Mouse (Mus musculus) layer of hippocampus, postnatal 10 days (tissue): ENCODE results near the gene Ppp1r9a. TPM values are rescaled to one million over a fixed set of nuclear protein-coding genes. Genes with fewer than 3 reads are reported as not detected.
"Not testable (repeated sequence)": the region's sequence is repeated elsewhere in the genome, so short reads cannot be mapped to it uniquely, and the experiment has no call there.

Experiments
- DNase-seq, 2 experiments: peaks; one replicate each; pipeline ENCODE4 v3.0.0; 2021; ENCODE audit warnings: low spot score in 2 of 2
- long read RNA-seq: library from polyadenylated mRNA; stranded (forward); transcript quantifications from one replicate; pipeline ENCODE4 v2.0.0, GENCODE M21; 2023
- total RNA-seq, 2 experiments: library from RNA; stranded (reverse); gene quantifications; 2 replicates each; pipeline ENCODE4 v1.2.3; 2021

The Ppp1r9a gene
- 100 to 1,000 TPM in 1 of 2 experiments, 10 to 100 TPM in 1; 98.2 to 105 TPM for total RNA-seq
- long read RNA-seq, full-length matches to known transcripts: 3 of 16 reads
- long read RNA-seq, partial matches to known transcripts: 1 of 16 reads
- long read RNA-seq, other reads (novel, unspliced or antisense): 12 of 16 reads

- peak; percentile 58 to 75 for DNase-seq
These were observed at the start of gene Ppp1r9a for GRCm38 (mm10) chr6:4902674-4903324. TSS of gene Ppp1r9a (plus strand) at chr6:4902917.

GRCm38 (mm10) chr6:4855236-4855635 is 47.5 kb upstream of the Ppp1r9a start:
- no peak for DNase-seq

GRCm38 (mm10) chr6:4856919-4857318 is 45.8 kb upstream of the Ppp1r9a start:
- DNase-seq: no peak

- no peak for DNase-seq
These were observed 18.4 kb upstream of the Ppp1r9a start for GRCm38 (mm10) chr6:4884316-4884715.

GRCm38 (mm10) chr6:4889544-4889943 is 13.2 kb upstream of the Ppp1r9a start:
- DNase-seq: no peak

- DNase-seq: no peak
These were observed 10.3 kb upstream of the Ppp1r9a start for GRCm38 (mm10) chr6:4892417-4892816.

- DNase-seq: not testable (repeated sequence)
These were observed 9.4 kb upstream of the Ppp1r9a start for GRCm38 (mm10) chr6:4893312-4893711.

- no peak for DNase-seq
These were observed 2.8 kb upstream of the Ppp1r9a start for GRCm38 (mm10) chr6:4899906-4900305.

- DNase-seq: peak; percentile 60 to 65
These were observed 773 bp downstream of the Ppp1r9a start for GRCm38 (mm10) chr6:4903325-4904054.

- peak; percentile 25 to 33 for DNase-seq
These were observed 1.3 kb downstream of the Ppp1r9a start for GRCm38 (mm10) chr6:4904055-4904450.

GRCm38 (mm10) chr6:4910042-4910634 is 7.4 kb downstream of the Ppp1r9a start:
- DNase-seq: no peak

- DNase-seq: no peak
These were observed 15.8 kb downstream of the Ppp1r9a start for GRCm38 (mm10) chr6:4918470-4918869.

- DNase-seq: not testable (repeated sequence)
These were observed 21.1 kb downstream of the Ppp1r9a start for GRCm38 (mm10) chr6:4923791-4924190.

GRCm38 (mm10) chr6:4925966-4926687 is 23.4 kb downstream of the Ppp1r9a start:
- no peak for DNase-seq

- no peak for DNase-seq
These were observed 27.6 kb downstream of the Ppp1r9a start for GRCm38 (mm10) chr6:4930321-4930720.

- no peak for DNase-seq
These were observed 36.2 kb downstream of the Ppp1r9a start for GRCm38 (mm10) chr6:4938901-4939300.

- no peak for DNase-seq
These were observed 37.4 kb downstream of the Ppp1r9a start for GRCm38 (mm10) chr6:4940086-4940485.

- no peak for DNase-seq
These were observed 37.9 kb downstream of the Ppp1r9a start for GRCm38 (mm10) chr6:4940639-4941038.

GRCm38 (mm10) chr6:4943821-4944220 is 41.1 kb downstream of the Ppp1r9a start:
- no peak for DNase-seq

- no peak for DNase-seq
These were observed 45.3 kb downstream of the Ppp1r9a start for GRCm38 (mm10) chr6:4948056-4948455.

- no peak for DNase-seq
These were observed 47.0 kb downstream of the Ppp1r9a start for GRCm38 (mm10) chr6:4949701-4950100.
